Mouse (Mus musculus): Measurements from ENCODE around the gene Omt2a. TPM values are rescaled to one million over a fixed set of nuclear protein-coding genes. Genes with fewer than 3 reads are reported as not detected.
"Not testable (repeated sequence)": the region's sequence is repeated elsewhere in the genome, so short reads cannot be mapped to it uniquely, and the experiment has no call there.

Omt2a gene
- not detected for total RNA-seq (2021)
- long read RNA-seq, experiment 1 = 0 reads
- long read RNA-seq, experiment 2 = 0 reads

DNA sequence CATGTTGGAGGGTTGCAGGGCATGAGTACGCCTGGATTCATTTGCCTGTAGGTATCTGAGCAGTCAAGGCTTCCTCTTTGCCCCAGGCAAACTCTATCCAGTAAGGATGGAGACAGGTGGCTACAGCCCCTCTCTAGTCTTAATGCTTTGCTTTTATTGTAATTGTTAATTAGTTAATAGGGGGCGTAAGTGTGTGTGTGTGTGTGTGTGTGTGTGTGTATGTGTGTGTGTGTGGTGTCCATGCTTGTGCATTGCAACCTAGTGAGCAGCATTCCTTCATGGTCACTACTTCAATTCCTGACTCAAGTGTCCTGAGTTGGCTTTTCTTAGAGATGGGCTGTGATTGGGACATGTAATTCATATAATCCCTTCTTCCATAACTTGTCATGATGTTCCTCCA, at the start of gene Omt2a:
Gene Omt2a, minus strand, starts transcription at position 101 of the 400 bp plus-strand sequence.
- no peak for DNase-seq (ENCODE audit: low spot score in 2 of 2)

DNA sequence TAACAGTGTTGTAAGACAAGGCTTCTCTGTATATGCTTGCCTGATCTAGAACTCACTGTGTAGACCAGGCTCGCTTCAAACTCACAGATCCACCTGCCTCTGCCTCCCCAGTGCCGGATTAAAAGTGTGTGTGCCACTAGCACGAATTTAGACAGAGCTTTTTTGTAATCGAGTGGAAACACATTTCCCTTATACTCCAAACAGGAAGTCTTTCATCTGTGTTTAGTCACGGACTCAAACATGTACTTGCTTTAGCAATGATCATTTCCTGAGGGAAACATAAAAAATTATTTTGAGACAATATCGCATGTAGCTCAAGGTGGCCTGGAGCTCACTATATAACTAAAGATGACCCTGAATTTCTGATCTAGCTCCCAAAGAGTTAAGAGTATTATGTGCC, 48.8 kb upstream of the Omt2a start:
- DNase-seq (ENCODE audit: low spot score in 2 of 2) = no peak

DNA sequence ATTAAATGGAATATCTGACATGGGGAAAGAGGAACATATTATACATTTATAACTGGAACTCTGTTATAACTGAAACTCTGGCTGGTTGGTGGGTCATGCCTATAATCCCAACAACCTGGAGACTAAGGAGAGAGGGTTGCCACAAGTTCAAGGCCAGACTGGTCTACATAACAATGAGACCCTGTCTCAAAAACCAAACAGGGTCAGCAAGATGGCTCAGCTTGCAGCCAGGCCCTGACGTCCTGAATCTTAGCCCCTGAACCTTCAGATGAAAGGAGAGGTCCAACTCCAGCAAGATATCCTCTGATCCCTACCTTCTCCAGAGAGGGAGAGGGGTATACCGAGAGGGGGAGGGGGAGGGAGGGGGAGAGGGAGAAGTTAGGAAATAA, 45.9 kb upstream of the Omt2a start:
- DNase-seq (ENCODE audit: low spot score in 2 of 2) = no peak

DNA sequence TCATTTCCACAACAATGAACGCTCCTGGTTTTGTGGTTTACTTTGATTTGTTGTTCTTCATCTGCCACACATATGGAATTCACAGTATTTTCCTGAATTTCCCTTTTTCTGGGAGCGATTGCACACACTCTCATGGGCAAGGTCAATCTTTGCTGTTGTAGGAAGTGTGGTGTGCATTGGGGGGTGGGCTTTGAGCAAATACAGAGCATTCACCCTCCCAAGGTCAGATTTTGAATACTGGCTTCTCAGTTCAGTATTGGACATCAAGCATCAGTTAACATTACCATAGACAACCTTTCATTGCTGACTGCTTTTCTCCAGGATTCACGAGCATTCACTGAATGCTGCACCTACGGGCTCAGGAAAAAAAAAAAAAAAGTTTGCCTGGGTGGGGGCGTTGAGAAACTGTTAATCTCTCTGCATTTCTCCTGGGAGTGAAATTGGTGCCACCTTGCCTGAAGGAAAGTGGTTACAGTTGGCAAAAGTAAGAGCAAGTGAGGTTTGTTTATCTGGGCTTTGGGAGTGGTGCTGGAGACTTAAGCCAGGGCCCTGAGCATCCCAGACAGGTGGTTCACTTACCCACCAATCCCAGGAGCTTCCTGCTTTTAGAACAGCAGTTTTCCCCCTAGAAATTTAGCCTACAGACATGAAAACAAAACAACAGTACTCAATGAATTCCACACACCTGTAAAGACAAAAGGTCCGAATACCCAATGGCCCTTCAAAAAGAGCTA, 45.3 kb upstream of the Omt2a start:
- no peak for DNase-seq (ENCODE audit: low spot score in 2 of 2)

DNA sequence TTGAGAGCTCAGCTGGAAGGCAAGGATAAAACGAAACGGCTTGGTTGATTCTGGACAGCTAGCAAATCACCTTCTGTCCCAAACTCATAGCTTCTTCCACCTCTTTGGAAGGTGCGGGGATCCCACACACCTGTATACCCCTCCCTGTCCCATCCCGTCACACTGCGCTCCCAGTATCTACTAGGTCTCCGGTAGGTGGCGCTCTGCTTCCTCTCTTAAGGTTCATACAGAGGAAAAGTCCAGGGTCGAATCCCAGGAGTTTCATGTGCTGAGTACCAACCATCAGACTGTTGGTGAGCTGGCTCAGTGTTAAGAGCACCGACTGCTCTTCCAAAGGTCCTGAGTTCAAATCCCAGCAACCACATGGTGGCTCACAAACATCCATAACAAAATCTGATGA, 43.5 kb upstream of the Omt2a start:
- peak; percentile 17 to 46 for DNase-seq (ENCODE audit: low spot score in 2 of 2)

DNA sequence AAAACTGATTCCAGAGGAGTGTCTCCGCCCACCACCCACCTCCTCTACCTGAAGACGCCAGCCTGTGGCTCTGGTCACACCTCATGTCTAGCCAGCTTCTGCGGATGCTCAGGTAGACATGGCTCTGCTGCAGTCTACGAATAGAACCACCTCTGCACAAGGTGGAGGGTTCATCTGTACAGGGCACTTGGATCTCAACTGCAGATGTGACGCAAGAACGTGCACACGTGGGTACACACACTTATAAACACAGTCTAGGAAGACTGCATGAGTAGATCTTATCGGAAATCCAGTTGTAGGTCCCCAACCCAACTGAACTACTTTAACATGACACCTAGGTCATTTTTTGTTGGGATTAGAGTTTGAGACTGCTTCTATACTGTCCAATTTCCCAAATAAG, 41.0 kb upstream of the Omt2a start, which contains the start of gene Gsta2:
Gene Gsta2, minus strand, starts transcription at position 178 of the 400 bp plus-strand sequence.
- DNase-seq (ENCODE audit: low spot score in 2 of 2) = no peak

DNA sequence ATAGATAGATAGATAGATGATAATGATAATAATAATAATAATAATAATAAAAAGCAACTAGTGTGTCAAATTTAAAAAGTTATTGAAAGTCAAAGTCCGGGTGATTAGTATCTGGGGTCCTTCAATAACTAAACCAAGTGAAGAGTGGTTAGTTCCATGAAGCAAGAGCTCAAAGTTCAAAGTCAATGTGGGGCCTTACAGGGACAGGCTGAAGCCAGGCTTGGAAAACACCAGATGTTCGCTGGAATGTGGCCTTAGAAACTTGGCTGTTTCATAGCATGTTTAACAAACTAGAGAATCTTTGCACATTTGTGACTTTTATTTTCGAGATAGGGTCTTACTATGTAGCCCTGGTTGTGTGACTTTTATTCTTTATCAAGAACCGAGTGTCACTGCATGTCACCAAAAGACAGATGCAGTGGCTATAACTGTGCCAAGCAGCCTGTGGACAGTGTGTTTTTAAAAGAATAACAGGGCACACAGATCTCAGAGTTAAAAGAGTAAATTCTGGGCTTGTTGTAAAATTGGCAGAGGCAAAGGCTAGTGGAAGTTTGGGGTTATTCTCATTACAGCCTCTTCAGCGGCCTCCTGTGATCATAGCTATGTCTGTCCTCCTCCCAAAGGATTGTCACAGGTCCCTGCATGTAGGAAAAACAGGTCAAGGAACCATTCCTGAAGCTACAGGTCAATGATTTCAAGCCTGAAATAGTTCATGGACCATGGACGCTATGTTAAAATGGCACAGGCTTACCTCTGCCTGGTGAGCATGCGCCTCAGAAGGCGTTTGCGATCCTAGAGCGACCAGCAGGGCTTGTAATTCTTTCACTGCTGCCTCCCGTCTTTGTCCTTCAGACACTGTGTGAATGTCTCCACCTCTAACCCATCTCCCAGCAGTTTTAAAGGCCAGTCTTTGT, 40.3 kb upstream of the Omt2a start:
- no peak for DNase-seq (ENCODE audit: low spot score in 2 of 2)

DNA sequence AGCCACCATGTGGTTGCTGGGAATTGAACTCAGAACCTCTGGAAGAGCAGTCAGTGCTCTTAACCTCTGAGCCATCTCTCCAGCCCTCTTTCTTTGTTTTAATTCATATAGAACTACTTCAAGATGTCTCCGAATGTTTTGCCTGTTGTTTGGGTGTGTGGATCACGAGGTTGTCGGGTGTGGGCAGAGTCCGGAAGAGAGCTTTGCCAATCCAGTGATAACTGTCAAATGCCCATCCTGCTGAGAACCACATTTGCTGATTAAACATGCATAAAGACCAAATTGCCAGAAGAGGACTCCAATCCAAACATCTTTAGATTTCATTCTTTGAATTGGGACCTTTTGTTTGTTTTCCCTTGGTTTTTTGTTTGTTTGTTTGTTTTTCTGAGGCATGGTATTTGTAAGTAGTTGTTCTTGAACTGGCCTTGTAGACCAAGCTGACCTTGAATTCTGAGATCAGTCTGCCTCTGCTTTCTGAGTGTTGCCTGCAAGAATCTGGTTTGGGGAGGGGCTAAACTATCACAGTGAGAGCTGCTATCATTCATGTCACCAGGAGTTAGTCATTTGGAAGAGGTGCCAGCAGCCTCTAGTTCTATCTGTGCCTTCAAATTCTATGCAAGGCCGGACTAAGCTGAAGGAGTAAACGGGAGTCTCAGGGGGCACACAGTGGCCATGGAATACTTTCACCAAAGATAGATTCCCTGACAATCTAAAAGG, 37.1 kb upstream of the Omt2a start:
- DNase-seq (ENCODE audit: low spot score in 2 of 2) = no peak

DNA sequence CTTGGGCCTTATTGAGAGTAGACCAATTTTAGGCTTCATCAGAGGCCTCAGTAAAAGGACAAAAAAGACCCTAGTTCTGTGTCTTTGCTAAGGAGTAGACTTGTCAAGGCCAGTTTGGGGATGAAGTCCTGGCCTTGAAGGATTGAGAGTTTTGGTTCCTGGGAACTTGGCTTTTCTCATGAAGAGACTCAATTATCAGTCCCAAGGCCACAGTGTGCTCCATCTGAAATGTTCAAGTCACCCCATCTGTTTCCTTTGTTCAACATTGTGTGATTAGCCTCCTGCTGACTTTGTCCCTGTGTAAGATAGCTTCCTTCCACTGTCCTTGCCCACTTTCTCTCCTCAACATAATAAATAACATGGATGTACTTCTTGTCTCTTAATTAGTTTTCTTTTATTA, 35.4 kb upstream of the Omt2a start:
- not testable (repeated sequence) for DNase-seq (ENCODE audit: low spot score in 2 of 2)

DNA sequence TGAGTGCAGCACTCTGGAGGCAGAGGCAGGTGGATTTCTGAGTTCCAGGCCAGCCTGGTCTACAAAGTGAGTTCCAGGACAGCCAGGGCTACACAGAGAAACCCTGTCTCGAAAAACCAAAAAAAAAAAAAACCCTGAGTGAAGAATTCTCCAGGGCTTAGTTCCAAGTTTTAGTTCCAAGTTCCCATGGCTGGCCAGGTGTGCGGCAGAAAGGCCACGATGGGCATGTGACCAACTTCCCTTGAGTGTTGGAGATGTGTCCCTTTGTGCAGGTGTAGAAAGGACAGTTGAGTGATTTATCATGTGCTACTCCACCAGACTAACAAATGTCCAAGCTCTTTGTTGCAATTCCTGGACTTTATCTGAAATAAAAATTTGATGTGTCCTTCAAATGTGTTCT, 34.5 kb upstream of the Omt2a start:
- not testable (repeated sequence) for DNase-seq (ENCODE audit: low spot score in 2 of 2)

DNA sequence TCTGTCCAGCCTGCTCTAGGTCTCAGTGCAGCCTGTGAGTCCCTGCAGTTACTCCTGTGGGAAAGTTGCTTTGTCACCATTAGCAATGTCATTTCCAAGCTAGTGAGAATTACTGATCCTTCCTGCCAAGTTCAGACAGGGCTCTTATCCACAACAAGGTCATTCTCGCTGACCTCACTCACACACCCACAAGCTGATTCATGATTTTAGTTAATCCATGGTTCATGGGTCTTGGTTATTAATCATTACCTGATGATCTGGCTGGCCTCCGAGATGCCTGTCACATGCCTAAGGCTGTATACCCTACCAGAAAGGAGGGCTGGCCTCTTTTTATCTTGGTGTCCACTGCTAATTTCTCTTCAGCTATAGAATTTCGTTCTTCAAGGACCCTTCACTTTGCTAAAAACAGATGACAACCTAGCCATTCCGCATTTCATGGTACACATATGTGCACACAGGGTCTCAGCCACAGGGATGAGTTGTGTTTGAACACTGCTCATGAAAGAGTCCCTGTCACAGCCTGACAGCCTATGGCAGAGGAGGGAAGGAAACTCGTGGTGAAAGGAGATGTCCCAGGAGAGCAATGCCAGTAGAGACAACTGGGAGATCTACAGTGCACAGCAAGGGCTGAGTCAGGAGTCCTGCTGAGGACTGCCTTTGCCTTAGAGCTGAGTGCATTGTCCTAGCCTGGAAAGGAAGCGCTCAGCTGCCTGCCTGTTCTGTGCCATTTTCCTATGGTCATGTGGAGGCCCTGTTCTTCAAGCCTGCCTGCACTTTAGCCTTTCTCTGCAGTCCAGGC, 33.8 kb upstream of the Omt2a start:
- not testable (repeated sequence) for DNase-seq (ENCODE audit: low spot score in 2 of 2)

DNA sequence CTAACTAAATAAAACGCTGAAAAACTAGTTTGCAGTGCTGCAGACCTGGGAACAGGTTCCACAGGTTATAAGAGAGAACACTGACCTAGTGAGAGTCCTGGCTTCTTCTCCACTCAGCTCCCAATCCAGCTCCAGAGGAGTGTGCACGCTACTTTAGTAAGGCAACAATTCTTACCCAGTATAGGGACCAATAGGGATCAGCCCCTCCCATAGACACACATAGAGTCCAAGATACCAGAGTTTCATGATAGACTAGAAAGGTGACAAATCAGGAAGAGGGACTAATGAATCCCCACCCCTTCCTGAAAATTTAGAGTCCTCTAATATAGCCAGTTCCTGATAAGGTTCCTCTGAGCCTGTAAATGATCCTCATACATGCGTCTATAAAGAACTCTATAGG, 32.4 kb upstream of the Omt2a start:
- no peak for DNase-seq (ENCODE audit: low spot score in 2 of 2)

DNA sequence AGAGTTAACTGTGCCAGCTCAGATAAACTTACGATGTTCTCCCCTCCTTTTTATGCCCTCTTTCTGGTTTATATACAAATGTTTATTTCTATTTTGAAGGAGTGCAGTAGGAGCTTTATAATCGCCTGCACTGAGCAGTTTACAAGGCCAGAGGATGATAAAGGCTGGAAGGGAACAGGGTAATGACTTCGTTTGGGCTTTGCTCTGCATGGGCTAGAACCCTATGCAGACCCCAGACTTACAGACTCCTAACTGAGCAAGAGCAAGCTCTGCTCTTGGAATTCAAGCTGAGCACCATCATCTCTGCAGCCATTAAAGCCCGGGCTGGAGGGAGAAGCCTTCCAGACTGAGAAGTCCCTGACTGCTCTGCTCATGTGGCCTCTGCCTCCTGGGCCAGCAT, 30.6 kb upstream of the Omt2a start:
- DNase-seq (ENCODE audit: low spot score in 2 of 2) = not testable (repeated sequence)

DNA sequence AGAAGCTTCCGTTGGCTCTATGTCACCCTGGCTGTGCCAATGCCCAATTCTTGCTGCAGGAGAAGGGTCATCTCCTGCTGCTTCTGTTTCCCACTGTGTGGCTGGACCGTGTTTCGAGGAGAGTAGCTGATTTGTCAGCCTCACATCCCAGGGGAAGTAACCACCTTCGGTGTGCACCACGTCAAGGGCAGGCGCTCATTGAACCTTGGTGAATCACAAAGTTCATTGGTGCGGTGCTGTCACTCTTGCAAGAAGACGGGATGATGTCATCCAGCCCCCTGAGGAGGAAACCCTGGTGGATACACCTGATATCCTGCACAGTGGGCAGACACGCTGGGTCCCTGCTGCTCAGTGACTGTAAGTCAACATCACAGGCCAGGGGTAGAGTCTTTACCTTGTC, 28.5 kb upstream of the Omt2a start:
- DNase-seq (ENCODE audit: low spot score in 2 of 2) = not testable (repeated sequence)

DNA sequence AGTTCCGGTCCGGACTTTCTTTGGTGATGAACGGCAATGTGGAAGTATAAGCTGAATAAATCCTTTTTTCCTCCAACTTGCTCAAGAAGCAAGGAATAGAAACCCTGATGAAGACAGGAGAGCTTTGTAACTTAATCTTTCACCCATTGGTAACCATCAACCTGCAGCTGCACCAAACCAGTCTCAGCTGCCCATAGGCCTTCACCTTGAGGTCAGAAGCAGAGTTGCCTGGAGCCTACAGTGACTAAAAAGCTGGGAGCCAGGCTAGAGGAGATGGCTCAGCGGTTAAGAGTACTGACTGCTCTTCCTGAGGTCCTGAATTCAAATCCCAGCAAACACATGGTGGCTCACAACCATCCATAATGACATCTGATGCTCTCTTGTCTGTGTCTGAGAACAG, 27.9 kb upstream of the Omt2a start:
- DNase-seq (ENCODE audit: low spot score in 2 of 2) = not testable (repeated sequence)

DNA sequence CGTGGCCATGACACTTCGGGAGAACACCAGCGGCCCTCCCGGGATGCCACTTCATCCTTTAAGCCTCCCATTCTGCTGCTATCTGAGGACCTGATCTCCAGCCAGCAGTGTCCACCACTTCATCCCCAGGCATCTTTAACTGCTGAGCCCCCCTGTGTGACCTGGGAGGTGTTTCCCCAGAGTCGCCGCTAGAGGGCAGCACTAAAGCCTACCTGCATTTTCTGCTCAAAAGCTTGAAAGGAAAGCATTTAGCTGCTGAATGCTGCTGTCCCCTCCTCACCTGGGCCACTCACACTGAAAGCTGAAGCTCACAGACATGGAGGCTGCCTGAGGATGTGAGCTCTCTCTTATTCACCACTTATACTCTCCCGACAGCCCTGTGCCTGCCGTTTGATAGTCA, 25.7 kb upstream of the Omt2a start:
- DNase-seq (ENCODE audit: low spot score in 2 of 2) = peak; percentile 16 to 37

DNA sequence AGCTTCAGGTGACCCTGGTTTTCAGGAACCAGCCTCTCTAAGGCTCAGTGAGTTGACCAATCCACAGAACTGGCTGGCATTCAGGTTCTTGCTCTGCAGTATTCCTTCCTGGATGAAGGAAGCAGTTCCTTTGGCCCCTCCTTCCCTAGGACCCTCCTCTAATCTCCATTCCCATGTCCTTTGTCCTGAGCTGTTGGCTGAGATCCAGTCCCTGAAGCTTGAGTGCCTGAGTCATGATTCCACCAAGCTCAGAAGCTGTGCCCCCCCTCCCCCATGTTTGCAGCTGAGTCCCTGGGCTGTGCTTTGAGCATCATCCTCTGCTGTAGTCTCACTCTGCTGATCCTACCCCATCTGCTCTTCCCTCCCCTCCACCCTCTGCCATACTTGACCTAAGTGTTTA, 22.5 kb upstream of the Omt2a start:
- DNase-seq (ENCODE audit: low spot score in 2 of 2) = not testable (repeated sequence)

DNA sequence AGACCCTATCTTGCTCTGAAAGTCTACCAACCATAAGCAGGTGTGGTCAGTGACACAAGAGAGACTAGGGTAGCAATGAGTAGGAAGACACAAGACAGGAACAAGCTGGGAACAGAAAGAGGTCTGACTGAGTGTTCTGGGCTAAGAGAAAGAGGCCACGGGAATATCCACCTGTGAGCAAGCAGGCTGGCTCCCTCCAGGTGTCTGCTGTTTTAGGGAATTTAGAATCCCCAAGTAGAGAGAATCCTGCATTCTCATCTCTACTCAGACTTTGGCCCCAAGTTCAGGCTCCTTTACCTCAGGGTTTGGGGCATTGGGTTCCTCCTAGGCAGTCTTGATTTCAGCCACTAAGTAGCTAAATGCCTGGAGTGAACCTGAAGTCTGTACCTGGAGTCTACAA, 12.7 kb upstream of the Omt2a start, which contains the start of gene Omt2b:
Gene Omt2b, plus strand, starts transcription at position 301 of the 400 bp plus-strand sequence.
- not testable (repeated sequence) for DNase-seq (ENCODE audit: low spot score in 2 of 2)

DNA sequence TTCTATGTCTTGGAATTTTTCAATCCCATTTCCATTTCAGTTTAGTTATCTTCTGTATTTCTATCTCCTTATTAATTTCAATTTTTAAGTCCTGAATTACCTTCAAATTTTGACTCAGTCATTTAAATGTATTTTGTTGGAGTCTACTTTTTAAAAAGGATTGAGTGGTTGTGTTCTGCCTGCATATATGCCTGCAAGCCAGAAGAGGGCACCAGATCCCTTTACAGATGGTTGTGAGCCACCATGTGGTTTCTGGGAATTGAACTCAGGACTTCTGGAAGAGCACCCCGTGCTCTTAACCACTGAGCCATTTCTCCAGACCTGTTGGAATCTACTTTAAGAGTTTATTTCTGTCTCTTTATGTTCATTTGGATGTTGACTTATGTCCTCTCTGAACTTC, 4.9 kb upstream of the Omt2a start:
- no peak for DNase-seq (ENCODE audit: low spot score in 2 of 2)

DNA sequence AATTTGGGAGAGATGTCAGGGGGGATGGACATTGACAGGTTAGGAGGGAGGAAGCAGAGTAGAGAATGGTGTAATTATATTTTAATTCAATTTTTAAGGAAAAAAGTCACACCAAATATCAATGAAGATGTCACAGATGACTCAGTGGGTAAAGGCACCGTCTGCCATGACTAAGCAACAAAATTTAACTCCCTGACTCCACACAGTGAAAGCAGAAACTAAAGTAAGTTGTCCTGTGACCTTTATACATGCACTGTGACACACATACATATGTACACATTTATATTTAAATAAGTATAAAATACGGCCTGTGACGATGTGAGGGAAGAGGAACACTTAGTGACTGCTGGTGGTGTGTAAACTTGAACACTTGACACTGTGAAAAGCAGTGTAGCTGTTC, 6.5 kb downstream of the Omt2a start:
- not testable (repeated sequence) for DNase-seq (ENCODE audit: low spot score in 2 of 2)

DNA sequence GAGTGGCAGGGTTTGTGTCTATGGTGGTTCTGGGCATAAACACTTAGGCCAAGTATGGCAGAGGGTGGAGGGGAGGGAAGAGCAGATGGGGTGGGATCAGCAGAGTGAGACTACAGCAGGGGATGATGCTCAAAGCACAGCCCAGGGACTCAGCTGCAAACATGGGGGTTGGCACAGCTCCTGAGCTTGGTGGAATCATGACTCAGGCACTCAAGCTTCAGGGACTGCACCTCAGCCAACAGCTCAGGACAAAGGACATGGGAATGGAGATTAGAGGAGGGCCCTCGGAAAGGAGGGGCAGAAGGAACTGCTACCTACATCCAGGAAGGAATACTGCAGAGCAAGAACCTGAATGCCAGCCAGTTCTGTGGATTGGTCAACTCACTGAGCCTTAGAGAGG, 15.5 kb downstream of the Omt2a start:
- not testable (repeated sequence) for DNase-seq (ENCODE audit: low spot score in 2 of 2)
